Mouse (Mus musculus) heart, adult 2 months (tissue): ENCODE measurements at regions not wholly inside any gene's neighbourhood (a gene's known extent, or its start where the extent isn't known, plus 50 kb on each side); places are given as distances from the start of the nearest gene placed in this dataset.
A peak's percentile ranks its signal among the peaks of the same experiment; 100 is the strongest.
"Not testable (repeated sequence)": the region's sequence is repeated elsewhere in the genome, so short reads cannot be mapped to it uniquely, and the experiment has no call there.

ENCODE experiments used
- DNase-seq, 2 experiments: peaks; one replicate each; pipeline ENCODE4 v3.0.0; 2021
- H3K27ac ChIP-seq: fragments of 200-600 bp; 2 replicates; pipeline ENCODE4 v1.8.1; 2022
- H3K27me3 ChIP-seq: fragments of 200-500 bp; 2 replicates; pipeline ENCODE4 v1.6.1; 2012; ENCODE audit warnings: mild to moderate bottlenecking, low read length, inconsistent platforms, mixed read lengths; ENCODE audit not compliant: control insufficient read depth, insufficient read depth
- H3K36me3 ChIP-seq: fragments of 200-500 bp; 2 replicates; pipeline ENCODE4 v1.6.1; 2012; ENCODE audit warnings: low read length, inconsistent platforms; ENCODE audit not compliant: control insufficient read depth, insufficient read depth
- H3K4me1 ChIP-seq: fragments of 200-500 bp; 2 replicates; pipeline ENCODE4 v1.6.1; 2011; ENCODE audit warnings: low read length; ENCODE audit not compliant: control insufficient read depth, insufficient read depth
- H3K4me3 ChIP-seq: fragments of 200-600 bp; 2 replicates; pipeline ENCODE4 v1.8.1; 2022
- H3K79me2 ChIP-seq: fragments of 200-500 bp; replicated peaks from 2 replicates; pipeline ENCODE4 v1.6.1; 2012; ENCODE audit warnings: mild to moderate bottlenecking, inconsistent platforms, low read length, moderate library complexity, mixed read lengths; ENCODE audit not compliant: control insufficient read depth, insufficient read depth
- H3K9ac ChIP-seq: fragments of 200-500 bp; 2 replicates; pipeline ENCODE4 v1.6.1; 2012; ENCODE audit warnings: low read depth, mild to moderate bottlenecking, control low read depth, inconsistent platforms, low read length, mixed read lengths
- CTCF ChIP-seq: fragments of 200-600 bp; IDR thresholded peaks from 2 replicates; pipeline ENCODE4 v1.8.1; 2022; ENCODE audit warnings: antibody characterized with exemption, mild to moderate bottlenecking, moderate library complexity
- EP300 ChIP-seq: fragments of 200-500 bp; IDR thresholded peaks from 2 replicates; pipeline ENCODE4 v1.6.1; 2011; ENCODE audit warnings: low read depth, low read length, control low read depth; ENCODE audit not compliant: insufficient read depth
- POLR2A ChIP-seq: fragments of 200-500 bp; IDR thresholded peaks from 2 replicates; pipeline ENCODE4 v1.6.1; 2011; ENCODE audit warnings: mild to moderate bottlenecking, low read depth, low read length, control low read depth; ENCODE audit not compliant: insufficient read depth
- WGBS: fragments of 180-500 bp; shearing (Covaris S2); methylation state at CpG from one replicate; pipeline ENCODE4 v1.1.7; 2018; 5-methylcytosine and 5-hydroxymethylcytosine counted together
- intact Hi-C: fragments of 180-260 bp; cut with DNase I; formaldehyde crosslinking; loops from one replicate; pipeline ENCODE4 v1.15.1; 2025

DNA sequence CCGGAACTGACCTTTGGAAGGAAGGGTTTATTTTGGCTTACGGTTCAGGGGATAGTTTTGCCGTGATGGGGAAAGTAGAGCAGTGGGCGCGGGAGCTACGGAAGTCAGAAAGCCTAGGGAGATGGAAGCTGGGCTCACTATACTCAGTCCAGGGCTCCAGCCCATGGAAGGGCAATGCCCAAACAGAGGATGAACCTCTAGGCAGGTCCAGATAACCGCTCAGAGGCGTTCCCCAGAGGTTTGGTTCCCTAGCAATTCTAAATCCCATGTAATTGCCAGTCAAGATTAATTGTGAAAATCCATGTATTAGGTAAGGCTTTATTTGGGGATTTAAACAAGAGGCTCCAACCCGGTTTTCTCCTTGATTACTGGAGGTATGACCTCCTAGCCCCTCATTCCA, 123.1 kb upstream of the Mrps10 start:
- TF ChIP-seq EP300 (no peak), CTCF (no peak), POLR2A (no peak)
- Histone ChIP-seq H3K4me3 (no peak overlapping the region), H3K79me2 (no peaks in the 10 kb centered on the region), H3K27ac (no peak overlapping the region), H3K36me3 (no peaks in the 10 kb centered on the region), H3K9ac (no peak overlapping the region), H3K27me3 (no peaks in the 10 kb centered on the region), H3K4me1 (no peaks in the 10 kb centered on the region)
- intact Hi-C loops, result no loop called here
- WGBS, result 88% methylated on average over 9 of the region's 9 CpGs
- DNase-seq, result no peak

DNA sequence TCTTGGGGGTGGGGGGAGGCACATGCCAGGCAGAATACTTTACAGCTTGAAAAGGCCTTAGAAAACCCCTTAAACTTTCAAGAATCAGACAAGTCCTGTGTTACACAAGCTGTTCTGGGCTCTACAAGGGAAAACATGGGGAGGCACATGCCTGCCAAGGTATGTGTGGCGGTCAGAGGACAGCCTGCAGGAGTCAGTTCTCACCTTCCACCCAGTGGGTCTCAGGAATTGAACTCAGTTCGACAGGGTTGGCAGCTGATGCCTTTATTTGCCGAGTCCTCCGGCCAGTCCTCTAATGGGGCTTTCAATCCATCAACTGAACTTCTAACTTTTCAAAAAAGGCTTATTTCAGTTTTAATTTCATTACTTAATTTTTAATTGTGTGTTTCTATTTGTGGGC, 129.6 kb upstream of the Mrps10 start:
- 95% methylated on average over 4 of the region's 4 CpGs for WGBS
- TF ChIP-seq EP300 (no peak), POLR2A (no peak), CTCF (no peak)
- H3K36me3 ChIP-seq, result no peaks in the 10 kb centered on the region
- no peaks in the 10 kb centered on the region for H3K27me3 ChIP-seq
- H3K4me1 ChIP-seq, result no peaks in the 10 kb centered on the region
- H3K9ac ChIP-seq, result no peak overlapping the region
- no peak for DNase-seq
- H3K4me3 ChIP-seq, result no peak overlapping the region
- no peak overlapping the region for H3K27ac ChIP-seq
- H3K79me2 ChIP-seq, result no peaks in the 10 kb centered on the region
- intact Hi-C loops, result no loop called here

DNA sequence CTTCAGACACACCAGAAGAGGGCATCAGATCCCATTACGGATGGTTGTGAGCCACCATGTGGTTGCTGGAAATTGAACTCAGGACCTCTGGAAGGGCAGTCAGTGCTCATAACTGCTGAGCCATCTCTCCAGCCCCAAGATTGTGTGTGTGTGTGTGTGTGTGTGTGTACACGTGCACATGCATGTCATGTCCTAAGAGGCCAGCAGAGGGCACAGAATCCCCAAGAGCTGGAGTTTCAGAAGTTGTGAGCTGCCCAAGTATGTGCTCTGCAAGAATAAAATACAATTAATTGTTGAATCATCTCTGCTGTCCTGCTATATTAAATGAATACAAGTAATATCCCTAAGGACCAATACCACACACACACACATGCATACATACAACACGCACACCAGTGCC, 130.8 kb upstream of the Mrps10 start:
- DNase-seq, H3K9ac ChIP-seq, H3K79me2 ChIP-seq, H3K4me3 ChIP-seq, H3K4me1 ChIP-seq, H3K27ac ChIP-seq, H3K27me3 ChIP-seq, H3K36me3 ChIP-seq, intact Hi-C loops: not testable (repeated sequence)
- WGBS, result 97% methylated on average over 3 of the region's 3 CpGs

DNA sequence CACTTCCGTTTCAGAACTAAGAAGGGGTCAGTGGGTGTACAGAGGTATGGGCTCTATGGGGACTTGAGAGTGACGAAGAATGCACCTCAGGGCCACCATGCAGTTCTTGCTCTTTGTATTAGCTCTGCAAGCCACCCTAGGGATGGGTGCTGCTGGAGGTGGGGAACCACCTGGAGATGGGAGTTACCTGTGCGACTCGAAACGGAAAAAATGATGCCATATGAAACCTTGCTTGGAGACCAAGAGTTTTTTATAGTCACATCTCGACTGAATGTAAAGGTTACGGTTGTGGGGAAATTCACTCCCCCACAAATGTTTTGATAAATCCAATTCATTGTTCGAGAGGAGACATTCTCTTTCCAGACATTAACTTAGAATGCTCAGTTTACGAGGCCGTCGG, 134.3 kb upstream of the Mrps10 start:
- Histone ChIP-seq H3K9ac (no peak overlapping the region), H3K79me2 (no peaks in the 10 kb centered on the region), H3K4me3 (no peak overlapping the region), H3K27ac (no peak overlapping the region), H3K27me3 (no peaks in the 10 kb centered on the region), H3K4me1 (no peaks in the 10 kb centered on the region), H3K36me3 (no peaks in the 10 kb centered on the region)
- no peak for DNase-seq
- intact Hi-C loops, result no loop called here
- no peak for TF ChIP-seq EP300
- TF ChIP-seq CTCF, result no peak
- TF ChIP-seq POLR2A, result no peak
- 73% methylated on average over 11 of the region's 11 CpGs for WGBS

DNA sequence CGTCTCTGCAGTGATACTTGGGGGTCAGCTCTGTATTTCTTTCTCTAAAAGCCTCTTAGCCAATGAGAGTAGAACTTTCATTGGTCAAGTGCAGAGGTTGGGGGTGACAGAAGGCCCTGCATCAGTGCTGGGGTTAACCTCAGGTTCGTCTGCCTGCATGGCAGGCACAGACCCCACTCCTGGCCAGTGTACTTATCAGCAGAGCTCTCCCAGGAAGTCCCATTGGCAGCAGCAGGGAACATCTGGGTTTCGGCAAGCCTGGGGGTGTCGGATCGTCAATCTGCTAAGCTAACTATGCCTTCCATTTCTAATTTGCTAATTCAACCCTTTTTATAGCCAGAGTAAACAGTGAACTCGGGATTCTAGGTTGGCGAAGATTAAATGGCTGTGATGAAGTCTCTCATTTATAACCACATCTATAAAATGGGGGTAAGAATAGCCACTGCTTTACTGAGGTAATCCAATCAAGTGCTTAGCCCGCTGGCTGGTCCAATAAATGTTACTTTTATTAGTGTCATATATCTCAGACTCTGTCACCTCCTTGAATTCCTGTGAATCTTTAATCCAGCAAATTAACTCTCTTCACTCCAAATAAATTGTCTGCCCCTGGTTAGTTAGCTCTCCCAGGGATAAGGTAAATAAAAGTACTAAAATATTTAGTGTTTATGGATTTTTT, 135.5 kb upstream of the Mrps10 start:
- no peaks in the 10 kb centered on the region for H3K36me3 ChIP-seq

DNA sequence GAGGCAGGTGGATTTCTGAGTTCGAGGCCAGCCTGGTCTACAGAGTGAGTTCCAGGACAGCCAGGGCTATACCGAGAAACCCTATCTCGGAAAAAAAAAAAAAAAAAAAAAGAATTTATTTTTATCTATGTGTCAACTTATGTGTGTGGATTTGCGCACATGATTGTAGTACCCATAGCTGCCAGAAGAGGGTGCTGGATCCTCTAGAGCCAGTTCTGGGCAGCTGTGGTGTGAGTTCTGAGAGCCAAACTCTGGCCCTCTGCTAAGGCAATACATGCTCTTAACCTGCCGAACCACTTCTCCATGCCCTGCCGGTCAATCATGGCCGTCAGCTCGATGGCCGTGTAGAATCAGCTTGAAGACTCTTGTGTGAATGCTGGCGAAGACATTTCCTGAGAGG, 138.0 kb upstream of the Mrps10 start:
- no peak overlapping the region for H3K27ac ChIP-seq
- TF ChIP-seq EP300, result no peak
- TF ChIP-seq CTCF, result peak; percentile 42
- no peaks in the 10 kb centered on the region for H3K79me2 ChIP-seq
- intact Hi-C loops, result no loop called here
- H3K4me1 ChIP-seq, result peaks cover under 1% of the 10 kb centered on the region; the same call in 1 of the 2 replicates
- no peak for DNase-seq
- WGBS, result 95% methylated on average over 10 of the region's 10 CpGs
- no peak overlapping the region for H3K4me3 ChIP-seq
- no peaks in the 10 kb centered on the region for H3K27me3 ChIP-seq
- no peaks in the 10 kb centered on the region for H3K36me3 ChIP-seq
- no peak overlapping the region for H3K9ac ChIP-seq

More for the DNA sequence above, 135.5 kb upstream of the Mrps10 start:
- no peak overlapping the region for H3K27ac ChIP-seq
- no peaks in the 10 kb centered on the region for H3K79me2 ChIP-seq
- no peak overlapping the region for H3K9ac ChIP-seq
- WGBS, result 69% methylated on average over 8 of the region's 8 CpGs
- no peaks in the 10 kb centered on the region for H3K4me1 ChIP-seq
- no peak for TF ChIP-seq CTCF
- no peak for TF ChIP-seq EP300
- no peak for TF ChIP-seq POLR2A
- intact Hi-C loops, result no loop called here
- no peak overlapping the region for H3K4me3 ChIP-seq
- no peak for DNase-seq
- H3K27me3 ChIP-seq, result no peaks in the 10 kb centered on the region
